Mouse (Mus musculus): Measurements from ENCODE around the gene Cdkl1. TPM values are rescaled to one million over a fixed set of nuclear protein-coding genes. Genes with fewer than 3 reads are reported as not detected.

Gene Cdkl1
- total and polyA plus RNA-seq, 3 experiments, result 2.0 to 11.2 (median 9.3) TPM

GRCm38 (mm10) chr12:69781480-69781879 is 9.6 kb downstream of the Cdkl1 start:
- intact Hi-C loops (cut with DNase I), result no loop called here
- Histone ChIP-seq H3K9ac (ENCODE audit: low read depth, low read length) (no peak overlapping the region), H3K4me1 (ENCODE audit: control insufficient read depth, insufficient read depth, low read length) (peaks cover 2% of the 10 kb centered on the region; the same call in 1 of the 2 replicates), H3K27me3 (ENCODE audit: control insufficient read depth, insufficient read depth, low read length) (no peaks in the 10 kb centered on the region), H3K4me3 (no peak overlapping the region), H3K27ac (no peak overlapping the region), H3K79me2 (replicated peaks; ENCODE audit: control insufficient read depth, insufficient read depth, low read length) (no peaks in the 10 kb centered on the region), H3K36me3 (ENCODE audit: control insufficient read depth, insufficient read depth, low read length) (no peaks in the 10 kb centered on the region)
- TF ChIP-seq CTCF (IDR thresholded peaks at IDR 0.05), result no peak
- no peak for TF ChIP-seq EP300 (IDR thresholded peaks at IDR 0.05; ENCODE audit: insufficient read depth, low read depth, low read length)
- no peak for TF ChIP-seq POLR2A (IDR thresholded peaks at IDR 0.05; ENCODE audit: insufficient read depth, low read depth, low read length)
- WGBS, result 88% methylated on average over 8 of the region's 8 CpGs
- no peak for DNase-seq

GRCm38 (mm10) chr12:69777957-69778356 is 13.1 kb downstream of the Cdkl1 start:
- intact Hi-C loops (cut with DNase I), result no loop called here
- no peaks in the 10 kb centered on the region for H3K27me3 ChIP-seq (ENCODE audit: control insufficient read depth, insufficient read depth, low read length)
- TF ChIP-seq POLR2A (IDR thresholded peaks at IDR 0.05; ENCODE audit: insufficient read depth, low read depth, low read length) (no peak), CTCF (IDR thresholded peaks at IDR 0.05) (no peak), EP300 (IDR thresholded peaks at IDR 0.05; ENCODE audit: insufficient read depth, low read depth, low read length) (no peak)
- H3K4me1 ChIP-seq (ENCODE audit: control insufficient read depth, insufficient read depth, low read length), result peaks cover 2% of the 10 kb centered on the region; the same call in 1 of the 2 replicates
- H3K9ac ChIP-seq (ENCODE audit: low read depth, low read length), result no peak overlapping the region
- H3K79me2 ChIP-seq (replicated peaks; ENCODE audit: control insufficient read depth, insufficient read depth, low read length), result no peaks in the 10 kb centered on the region
- DNase-seq, result no peak
- no peak overlapping the region for H3K27ac ChIP-seq
- whole genome bisulfite sequencing, result 77% methylated on average over 2 of the region's 2 CpGs
- H3K4me3 ChIP-seq, result no peak overlapping the region
- H3K36me3 ChIP-seq (ENCODE audit: control insufficient read depth, insufficient read depth, low read length), result no peaks in the 10 kb centered on the region

- Histone ChIP-seq H3K27ac (no peak overlapping the region), H3K79me2 (replicated peaks; ENCODE audit: control insufficient read depth, insufficient read depth, low read length) (no peaks in the 10 kb centered on the region), H3K27me3 (ENCODE audit: control insufficient read depth, insufficient read depth, low read length) (no peaks in the 10 kb centered on the region), H3K4me3 (no peak overlapping the region), H3K9ac (ENCODE audit: low read depth, low read length) (no peak overlapping the region), H3K4me1 (ENCODE audit: control insufficient read depth, insufficient read depth, low read length) (peaks cover 2% of the 10 kb centered on the region; the same call in 1 of the 2 replicates), H3K36me3 (ENCODE audit: control insufficient read depth, insufficient read depth, low read length) (no peaks in the 10 kb centered on the region; the same call in 1 of the 2 replicates)
- DNase-seq, result no peak
- TF ChIP-seq EP300 (IDR thresholded peaks at IDR 0.05; ENCODE audit: insufficient read depth, low read depth, low read length), result no peak
- WGBS, result 86% methylated on average over 6 of the region's 6 CpGs
- intact Hi-C loops (cut with DNase I), result no loop called here
These were observed 13.7 kb downstream of the Cdkl1 start for GRCm38 (mm10) chr12:69777341-69777730.

- no peak overlapping the region for H3K4me3 ChIP-seq
- H3K4me1 ChIP-seq (ENCODE audit: control insufficient read depth, insufficient read depth, low read length), result peaks cover 2% of the 10 kb centered on the region; the same call in 1 of the 2 replicates
- H3K79me2 ChIP-seq (replicated peaks; ENCODE audit: control insufficient read depth, insufficient read depth, low read length), result no peaks in the 10 kb centered on the region
- no peak overlapping the region for H3K27ac ChIP-seq
- H3K36me3 ChIP-seq (ENCODE audit: control insufficient read depth, insufficient read depth, low read length), result no peaks in the 10 kb centered on the region; the same call in 1 of the 2 replicates
- 49% methylated on average over 11 of the region's 11 CpGs for WGBS
- intact Hi-C loops (cut with DNase I), result no loop called here
- H3K27me3 ChIP-seq (ENCODE audit: control insufficient read depth, insufficient read depth, low read length), result no peaks in the 10 kb centered on the region
- no peak overlapping the region for H3K9ac ChIP-seq (ENCODE audit: low read depth, low read length)
- DNase-seq, result no peak
- TF ChIP-seq POLR2A (IDR thresholded peaks at IDR 0.05; ENCODE audit: insufficient read depth, low read depth, low read length) (no peak), CTCF (IDR thresholded peaks at IDR 0.05) (no peak), EP300 (IDR thresholded peaks at IDR 0.05; ENCODE audit: insufficient read depth, low read depth, low read length) (no peak)
These were observed 14.3 kb downstream of the Cdkl1 start for GRCm38 (mm10) chr12:69776607-69777340.

- Histone ChIP-seq H3K27me3 (ENCODE audit: control insufficient read depth, insufficient read depth, low read length) (no peaks in the 10 kb centered on the region), H3K4me1 (ENCODE audit: control insufficient read depth, insufficient read depth, low read length) (peaks cover 2% of the 10 kb centered on the region), H3K27ac (no peak overlapping the region), H3K36me3 (ENCODE audit: control insufficient read depth, insufficient read depth, low read length) (no peaks in the 10 kb centered on the region; the same call in 1 of the 2 replicates), H3K79me2 (replicated peaks; ENCODE audit: control insufficient read depth, insufficient read depth, low read length) (no peaks in the 10 kb centered on the region), H3K4me3 (no peak overlapping the region), H3K9ac (ENCODE audit: low read depth, low read length) (no peak overlapping the region)
- TF ChIP-seq CTCF (IDR thresholded peaks at IDR 0.05) (no peak), EP300 (IDR thresholded peaks at IDR 0.05; ENCODE audit: insufficient read depth, low read depth, low read length) (no peak), POLR2A (IDR thresholded peaks at IDR 0.05; ENCODE audit: insufficient read depth, low read depth, low read length) (no peak)
- 89% methylated on average over 2 of the region's 2 CpGs for WGBS
- intact Hi-C loops (cut with DNase I), result no loop called here
- no peak for DNase-seq
These were observed 22.2 kb downstream of the Cdkl1 start for GRCm38 (mm10) chr12:69768841-69769240.

- Histone ChIP-seq H3K27me3 (ENCODE audit: control insufficient read depth, insufficient read depth, low read length) (no peaks in the 10 kb centered on the region), H3K9ac (ENCODE audit: low read depth, low read length) (no peak overlapping the region), H3K27ac (no peak overlapping the region), H3K4me1 (ENCODE audit: control insufficient read depth, insufficient read depth, low read length) (peaks cover 2% of the 10 kb centered on the region), H3K79me2 (replicated peaks; ENCODE audit: control insufficient read depth, insufficient read depth, low read length) (no peaks in the 10 kb centered on the region), H3K4me3 (no peak overlapping the region), H3K36me3 (ENCODE audit: control insufficient read depth, insufficient read depth, low read length) (no peaks in the 10 kb centered on the region; the same call in 1 of the 2 replicates)
- TF ChIP-seq CTCF (IDR thresholded peaks at IDR 0.05) (no peak), EP300 (IDR thresholded peaks at IDR 0.05; ENCODE audit: insufficient read depth, low read depth, low read length) (no peak), POLR2A (IDR thresholded peaks at IDR 0.05; ENCODE audit: insufficient read depth, low read depth, low read length) (no peak)
- 53% methylated on average over 9 of the region's 9 CpGs for WGBS
- no peak for DNase-seq
- intact Hi-C loops (cut with DNase I), result no loop called here
These were observed 23.4 kb downstream of the Cdkl1 start for GRCm38 (mm10) chr12:69767476-69768258.

Data from heart, adult 2 months (tissue).